Mouse (Mus musculus) embryonic facial prominence, embryonic 14.5 days (tissue): Measurements from ENCODE around the gene Fam78b. TPM values are rescaled to one million over a fixed set of nuclear protein-coding genes. Genes with fewer than 3 reads are reported as not detected.

Experiments
- ATAC-seq: fragments of 200-750 bp; cut with Nextera tagmentation; 2 replicates; pipeline ENCODE4 v1.8.0; 2017; ENCODE audit warnings: low read depth, moderate number of reproducible peaks, moderate TSS enrichment
- DNase-seq: peaks from one replicate; pipeline ENCODE4 v3.0.0-alpha.2; 2015; ENCODE audit warnings: low spot score
- H3K27ac ChIP-seq: fragments of 300-500 bp; sonication (generic); replicated peaks from 2 replicates; pipeline ENCODE4 v1.5.1; 2014; ENCODE audit warnings: low read depth, mild to moderate bottlenecking, low read length, moderate library complexity
- H3K27me3 ChIP-seq: fragments of 300-500 bp; sonication (generic); replicated peaks from 2 replicates; pipeline ENCODE4 v1.6.1; 2014; ENCODE audit warnings: low read length; ENCODE audit not compliant: control insufficient read depth, insufficient read depth
- H3K36me3 ChIP-seq: fragments of 300-500 bp; sonication (generic); 2 replicates; pipeline ENCODE4 v1.6.1; 2014; ENCODE audit warnings: low read length, mixed read lengths; ENCODE audit not compliant: control insufficient read depth, insufficient read depth
- H3K4me1 ChIP-seq: fragments of 300-500 bp; sonication (generic); 2 replicates; pipeline ENCODE4 v1.6.1; 2014; ENCODE audit warnings: antibody characterized with exemption, low read length; ENCODE audit not compliant: control insufficient read depth, insufficient read depth
- H3K4me2 ChIP-seq: fragments of 300-500 bp; sonication (generic); 2 replicates; pipeline ENCODE4 v1.6.1; 2014; ENCODE audit warnings: low read depth, mild to moderate bottlenecking, low read length, moderate library complexity, mixed read lengths
- H3K4me3 ChIP-seq: fragments of 300-500 bp; sonication (generic); 2 replicates; pipeline ENCODE4 v1.5.1; 2014; ENCODE audit warnings: low read depth, mild to moderate bottlenecking, low read length
- H3K9ac ChIP-seq: fragments of 300-500 bp; sonication (generic); 2 replicates; pipeline ENCODE4 v1.6.1; 2014; ENCODE audit warnings: low read depth, mild to moderate bottlenecking, low read length, moderate library complexity, mixed read lengths
- H3K9me3 ChIP-seq: fragments of 300-500 bp; sonication (generic); 2 replicates; pipeline ENCODE4 v1.6.1; 2016; ENCODE audit warnings: low read length; ENCODE audit not compliant: control insufficient read depth
- WGBS: fragments of 180-500 bp; shearing (Covaris S2); extraction: QIAGEN DNeasy Blood & Tissue Kit; methylation state at CpG from one replicate; pipeline ENCODE4 v1.1.7; 2014; 5-methylcytosine and 5-hydroxymethylcytosine counted together
- polyA plus RNA-seq: library from polyadenylated mRNA; unstranded; fragments of >200 nt; fragmentation: Nextera tagmentation; extraction: Ambion mirVana; gene quantifications from 2 replicates; pipeline ENCODE4 v1.2.1, GENCODE M21; 2014

Gene Fam78b
- polyA plus RNA-seq, 1 experiment from 2014 or later: 2.3 TPM

DNA sequence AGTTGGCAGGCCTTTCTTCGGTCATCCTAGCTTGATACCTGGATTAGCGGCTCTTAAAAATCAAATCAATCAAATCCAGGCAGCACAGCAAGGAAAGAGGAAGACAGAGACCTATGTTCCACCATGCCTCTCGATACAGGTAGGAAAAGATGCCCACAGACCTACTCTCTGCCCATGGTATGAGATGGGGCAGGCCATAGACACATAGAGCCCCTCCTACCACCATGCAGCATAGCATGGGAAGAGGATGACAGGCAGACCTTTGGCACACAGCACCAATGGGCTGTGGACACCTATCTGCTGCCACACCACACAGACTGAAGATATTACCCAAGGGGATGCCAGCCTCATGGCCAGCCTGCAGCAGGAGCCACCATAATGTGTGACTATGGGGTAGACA, 124.7 kb downstream of the Fam78b start:
- Histone ChIP-seq H3K4me2 (no peak overlapping the region), H3K27ac (no peak overlapping the region), H3K4me1 (no peaks in the 10 kb centered on the region), H3K36me3 (no peaks in the 10 kb centered on the region), H3K4me3 (no peak overlapping the region), H3K9me3 (no peaks in the 10 kb centered on the region), H3K27me3 (no peaks in the 10 kb centered on the region), H3K9ac (no peak overlapping the region)
- 70% methylated on average over 3 of the region's 3 CpGs for WGBS
- ATAC-seq (no peak), DNase-seq (no peak)

- 61% methylated on average over 4 of the region's 4 CpGs for WGBS
- ATAC-seq (no peak), DNase-seq (no peak)
- Histone ChIP-seq H3K9ac (no peak overlapping the region), H3K36me3 (no peaks in the 10 kb centered on the region), H3K4me3 (no peak overlapping the region), H3K9me3 (no peaks in the 10 kb centered on the region), H3K27me3 (no peaks in the 10 kb centered on the region), H3K4me1 (no peaks in the 10 kb centered on the region), H3K27ac (no peak overlapping the region), H3K4me2 (no peak overlapping the region)
Observed at GRCm38 (mm10) chr1:167126292-167126691, 125.1 kb downstream of the Fam78b start.

GRCm38 (mm10) chr1:167135748-167136147, 134.5 kb downstream of the Fam78b start:
- Histone ChIP-seq H3K36me3 (no peaks in the 10 kb centered on the region), H3K9me3 (no peaks in the 10 kb centered on the region; the same call in 1 of the 2 replicates), H3K27me3 (no peaks in the 10 kb centered on the region), H3K4me2 (no peak overlapping the region), H3K9ac (no peak overlapping the region), H3K27ac (no peak overlapping the region), H3K4me1 (no peaks in the 10 kb centered on the region), H3K4me3 (no peak overlapping the region)
- DNase-seq: no peak
- no peak for ATAC-seq
- 85% methylated on average over 5 of the region's 5 CpGs for WGBS
